Mouse (Mus musculus) MEL (cell line): Measurements from ENCODE around the gene Mgll.

Source experiments
- CTCF ChIP-seq, 3 experiments: IDR thresholded peaks in 2 of 3; conservative IDR thresholded peaks in 1 of 3; 2 replicates each; pipeline ENCODE4 v1.5.1; 2011 to 2012; ENCODE audit warnings: low read length in 3 of 3, low read depth in 2 of 3, mild to moderate bottlenecking in 2 of 3, improper control_type of control experiment in 1 of 3, inconsistent platforms in 1 of 3, mixed read lengths in 1 of 3, moderate library complexity in 1 of 3; ENCODE audit not compliant: control insufficient read depth in 1 of 3, insufficient read depth in 1 of 3, poor library complexity in 1 of 3, severe bottlenecking in 1 of 3
- EP300 ChIP-seq, 2 experiments: IDR thresholded peaks; 2 replicates each; pipeline ENCODE4 v1.6.1; 2011; ENCODE audit warnings: improper control_type of control experiment in 2 of 2, low read length in 2 of 2, low read depth in 1 of 2, mild to moderate bottlenecking in 1 of 2
- ETS1 ChIP-seq: IDR thresholded peaks from 2 replicates; pipeline ENCODE4 v1.6.1; 2012; ENCODE audit warnings: low read depth, mild to moderate bottlenecking, inconsistent platforms, low read length, improper control_type of control experiment, moderate library complexity
- GATA1 ChIP-seq: IDR thresholded peaks from 2 replicates; pipeline ENCODE4 v1.6.1; 2011; ENCODE audit warnings: low read depth, low read length, improper control_type of control experiment
- MAFK ChIP-seq: IDR thresholded peaks from 2 replicates; pipeline ENCODE4 v1.6.1; 2011; ENCODE audit warnings: low read depth, mild to moderate bottlenecking, low read length, improper control_type of control experiment, borderline replicate concordance
- MXI1 ChIP-seq: IDR thresholded peaks from 2 replicates; pipeline ENCODE4 v1.6.1; 2011; ENCODE audit warnings: mild to moderate bottlenecking, low read depth, low read length, improper control_type of control experiment
- NRF1 ChIP-seq: IDR thresholded peaks from 2 replicates; pipeline ENCODE4 v1.6.1; 2014; ENCODE audit warnings: low read depth, mild to moderate bottlenecking, inconsistent platforms, low read length, improper control_type of control experiment, moderate library complexity; ENCODE audit not compliant: poor library complexity, insufficient read depth, severe bottlenecking
- POLR2A ChIP-seq, 2 experiments: IDR thresholded peaks; 2 replicates each; pipeline ENCODE4 v1.6.1; 2011 to 2012; ENCODE audit warnings: low read length in 2 of 2, mild to moderate bottlenecking in 2 of 2, control low read depth in 1 of 2, improper control_type of control experiment in 1 of 2, low read depth in 1 of 2, moderate library complexity in 1 of 2; ENCODE audit not compliant: control insufficient read depth in 1 of 2, insufficient read depth in 1 of 2, poor library complexity in 1 of 2
- TCF12 ChIP-seq: IDR thresholded peaks from 2 replicates; pipeline ENCODE4 v1.6.1; 2014; ENCODE audit warnings: low read depth, mild to moderate bottlenecking, inconsistent platforms, low read length, improper control_type of control experiment, moderate library complexity
- ZC3H11A ChIP-seq: IDR thresholded peaks from 2 replicates; pipeline ENCODE4 v1.6.1; 2012; ENCODE audit warnings: low read depth, mild to moderate bottlenecking, inconsistent platforms, low read length, improper control_type of control experiment
- ZKSCAN1 ChIP-seq: IDR thresholded peaks from 2 replicates; pipeline ENCODE4 v1.6.1; 2012; ENCODE audit warnings: low read depth, mild to moderate bottlenecking, inconsistent platforms, low read length, improper control_type of control experiment, moderate library complexity

GRCm38 (mm10) chr6:88718033-88718725 is 6.0 kb upstream of the Mgll start:
- TF ChIP-seq TCF12 (no peak), ZKSCAN1 (no peak), ETS1 (no peak), CTCF (IDR thresholded peaks at IDR 0.05 in 2 of 3, conservative IDR thresholded peaks at IDR 0.05 in 1 of 3; ENCODE audit: control insufficient read depth in 1 of 3, insufficient read depth in 1 of 3, low read depth in 2 of 3, low read length in 3 of 3, poor library complexity in 1 of 3, severe bottlenecking in 1 of 3) (no peak), MAFK (no peak), EP300 (IDR thresholded peaks at IDR 0.05; ENCODE audit: low read depth in 1 of 2, low read length in 2 of 2) (no peak), MXI1 (no peak), NRF1 (no peak), GATA1 (no peak), POLR2A (IDR thresholded peaks at IDR 0.05; ENCODE audit: control insufficient read depth in 1 of 2, insufficient read depth in 1 of 2, low read depth in 1 of 2, low read length in 2 of 2, poor library complexity in 1 of 2) (no peak), ZC3H11A (no peak)
